Mouse (Mus musculus): ENCODE results near the gene Galk1.
"Not testable (repeated sequence)": the region's sequence is repeated elsewhere in the genome, so short reads cannot be mapped to it uniquely, and the experiment has no call there.

The Galk1 gene

DNA sequence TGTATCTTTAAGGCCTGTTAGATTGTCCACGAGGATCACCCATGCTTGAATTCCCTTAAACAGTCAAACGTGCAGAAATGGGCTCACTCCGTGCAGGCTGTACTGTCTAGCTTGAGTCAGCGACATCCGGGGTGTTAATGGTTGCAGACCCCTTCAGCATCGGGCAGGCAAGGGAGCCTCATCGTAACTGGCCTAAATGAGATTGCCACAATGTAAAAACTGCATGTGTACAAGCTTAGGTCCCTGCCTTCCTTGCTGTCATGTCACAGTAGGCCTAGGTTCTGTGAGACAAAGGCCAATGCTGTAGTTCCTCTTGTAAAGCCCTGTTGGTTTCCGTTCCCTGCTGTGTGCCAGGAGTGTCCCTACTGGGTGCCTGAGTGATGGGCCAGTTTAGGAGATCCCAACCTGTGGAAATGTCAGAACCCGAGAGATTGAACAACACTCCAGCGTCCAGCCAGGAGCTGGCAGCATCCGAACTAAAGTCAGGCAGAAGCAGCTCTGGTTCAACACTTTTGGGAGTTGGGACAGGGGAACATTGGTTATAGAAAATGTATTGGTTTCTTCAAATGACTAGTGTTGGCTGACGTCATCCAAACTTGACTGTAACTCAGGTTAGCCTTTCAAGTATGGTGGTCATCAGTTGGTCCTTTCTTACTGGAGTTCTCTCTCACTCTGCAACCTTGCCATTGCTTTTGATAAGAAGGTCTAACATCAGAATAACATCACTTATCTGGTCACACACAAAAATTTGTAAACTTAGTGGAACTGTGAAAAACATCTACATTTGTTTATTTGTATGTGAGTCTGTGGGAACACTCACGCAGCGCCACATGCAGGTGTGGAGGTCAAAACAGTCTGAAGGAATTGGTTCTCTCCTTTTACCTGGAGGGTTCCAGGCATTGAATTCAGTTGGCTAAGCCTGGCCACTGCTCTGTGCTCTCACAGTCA, 18.7 kb upstream of the Galk1 start:
- DNase-seq (ENCODE audit: low spot score in 2 of 2), result peak in 1 of 2 experiments; percentile 55

DNA sequence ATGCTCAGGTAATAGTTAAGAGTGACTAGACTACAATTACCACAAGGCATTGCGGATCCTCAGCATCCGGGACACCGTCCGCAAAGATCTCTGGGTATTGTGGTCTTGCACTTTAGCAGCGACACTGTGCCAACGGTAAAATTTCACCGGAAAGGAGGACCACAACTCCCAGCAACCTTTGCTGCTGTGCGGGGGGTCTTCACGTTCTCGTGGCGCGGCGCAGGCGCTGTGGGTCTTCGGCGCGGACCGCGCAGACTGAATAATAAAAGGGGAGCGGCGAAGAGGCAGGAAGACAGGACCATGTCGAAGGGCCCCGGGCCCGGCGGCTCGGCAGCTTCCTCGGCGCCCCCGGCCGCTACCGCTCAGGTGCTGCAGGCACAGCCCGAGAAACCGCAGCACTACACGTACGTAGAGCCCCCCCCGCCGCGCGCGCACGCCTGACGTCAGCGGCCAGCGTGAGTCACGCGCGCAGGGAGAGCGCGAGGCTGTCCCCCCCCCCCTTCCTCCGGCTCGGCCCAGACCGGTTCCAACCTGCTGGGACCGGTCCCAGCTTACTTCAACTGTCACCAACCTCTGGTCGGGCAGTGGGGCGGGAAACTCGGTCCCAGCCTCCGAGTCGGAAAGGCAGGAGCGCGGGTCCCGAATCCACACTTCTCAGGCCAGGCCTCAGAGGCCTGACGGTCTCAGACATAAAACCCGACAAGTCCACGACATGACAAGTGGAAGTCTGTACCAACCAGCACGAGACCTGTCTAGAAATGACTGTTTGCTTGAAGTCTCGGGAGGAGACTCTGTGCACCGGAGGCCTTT, 17.8 kb upstream of the Galk1 start, which contains the start of gene Unk:
Gene Unk, plus strand, starts transcription at position 235 of the 810 bp plus-strand sequence.
- DNase-seq (ENCODE audit: low spot score in 2 of 2), result peak; percentile 97

DNA sequence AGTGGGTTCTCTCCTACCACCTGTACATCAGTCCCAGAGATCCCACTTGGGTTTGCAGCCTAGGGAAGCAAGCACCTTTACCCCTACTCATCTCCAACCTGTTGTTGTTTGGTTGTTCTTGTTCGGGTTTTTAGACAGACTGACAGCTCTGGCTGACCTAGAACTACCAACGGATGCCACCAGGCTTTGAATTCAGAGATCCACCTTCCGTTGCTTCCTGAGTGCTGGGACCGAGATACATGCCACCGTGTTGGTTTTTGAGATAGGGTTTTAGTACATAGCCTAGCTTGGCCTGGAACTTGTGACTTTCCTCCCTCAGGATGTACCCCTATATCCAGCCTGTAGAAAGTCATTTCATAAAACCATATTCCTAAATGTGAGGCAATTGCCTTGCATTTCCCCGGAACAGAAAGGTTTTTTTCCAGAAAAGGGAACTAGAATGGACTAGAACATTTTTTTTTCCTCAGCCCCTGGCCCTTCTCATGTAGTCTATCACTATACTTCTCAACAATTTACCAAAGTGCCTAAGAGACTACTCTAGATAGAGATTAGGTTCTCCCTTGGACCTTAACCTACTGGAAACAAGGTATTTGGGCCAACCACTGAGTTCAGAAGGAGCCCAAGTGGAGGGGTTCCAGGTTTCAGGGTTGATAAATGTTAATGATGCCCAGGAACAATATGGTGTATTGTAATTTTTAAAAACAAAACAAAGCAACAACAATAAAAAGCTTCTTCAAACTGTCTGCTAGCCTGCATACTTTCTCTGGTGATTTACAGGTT, 16.8 kb upstream of the Galk1 start:
- no peak for DNase-seq (ENCODE audit: low spot score in 2 of 2)

DNA sequence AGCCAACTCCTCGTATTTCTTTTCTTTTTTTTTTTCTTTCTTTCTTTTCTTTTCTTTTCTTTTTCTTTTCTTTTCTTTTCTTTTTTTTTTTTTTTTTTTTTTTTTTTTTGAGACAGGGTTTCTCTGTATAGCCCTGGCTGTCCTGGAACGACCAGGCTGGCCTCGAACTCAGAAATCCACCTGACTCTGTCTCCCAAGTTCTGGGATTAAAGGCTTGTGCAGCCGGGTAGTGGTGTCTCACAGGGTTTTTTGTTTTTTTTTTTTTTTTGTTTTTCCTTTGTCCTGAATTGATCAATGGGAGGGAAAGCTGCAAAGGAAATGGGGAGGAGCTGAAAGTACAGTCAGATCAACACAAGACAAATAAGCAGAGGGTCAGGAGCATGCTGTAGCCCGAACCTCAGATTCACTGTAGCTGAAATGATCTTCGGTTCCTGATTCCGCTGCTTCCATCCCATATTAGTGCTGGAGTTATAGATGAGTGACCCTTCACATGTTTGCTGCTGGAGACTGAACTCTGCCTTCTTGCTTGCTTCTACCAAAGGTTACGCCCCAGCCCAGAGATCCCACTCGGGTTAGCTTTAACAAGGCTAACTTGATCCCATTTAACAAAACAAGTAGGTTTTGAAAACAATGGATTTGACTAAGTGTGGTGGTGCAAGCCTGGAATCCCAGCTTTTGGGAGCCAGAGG, 15.8 kb upstream of the Galk1 start:
- no peak for DNase-seq (ENCODE audit: low spot score in 2 of 2)

DNA sequence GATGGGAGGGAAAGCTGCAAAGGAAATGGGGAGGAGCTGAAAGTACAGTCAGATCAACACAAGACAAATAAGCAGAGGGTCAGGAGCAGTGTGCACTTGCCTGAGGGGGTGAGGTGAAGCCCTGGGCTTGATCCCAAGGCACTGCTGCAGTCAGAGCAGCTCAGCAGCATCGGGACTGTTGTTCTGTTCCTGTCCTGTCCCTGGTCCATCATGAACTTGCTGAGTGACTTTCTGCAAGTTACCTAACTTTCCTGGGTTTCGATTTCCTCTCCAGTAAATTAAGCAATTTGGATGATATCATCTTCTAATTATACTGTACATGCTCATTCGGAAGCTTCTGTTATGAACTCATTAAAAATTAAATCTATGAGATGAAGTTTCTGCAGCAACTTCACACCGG, 15.2 kb upstream of the Galk1 start, which contains the start of gene H3f3b:
Gene H3f3b, minus strand, starts transcription at position 207 of the 400 bp plus-strand sequence.
- DNase-seq (ENCODE audit: low spot score in 2 of 2), result no peak

DNA sequence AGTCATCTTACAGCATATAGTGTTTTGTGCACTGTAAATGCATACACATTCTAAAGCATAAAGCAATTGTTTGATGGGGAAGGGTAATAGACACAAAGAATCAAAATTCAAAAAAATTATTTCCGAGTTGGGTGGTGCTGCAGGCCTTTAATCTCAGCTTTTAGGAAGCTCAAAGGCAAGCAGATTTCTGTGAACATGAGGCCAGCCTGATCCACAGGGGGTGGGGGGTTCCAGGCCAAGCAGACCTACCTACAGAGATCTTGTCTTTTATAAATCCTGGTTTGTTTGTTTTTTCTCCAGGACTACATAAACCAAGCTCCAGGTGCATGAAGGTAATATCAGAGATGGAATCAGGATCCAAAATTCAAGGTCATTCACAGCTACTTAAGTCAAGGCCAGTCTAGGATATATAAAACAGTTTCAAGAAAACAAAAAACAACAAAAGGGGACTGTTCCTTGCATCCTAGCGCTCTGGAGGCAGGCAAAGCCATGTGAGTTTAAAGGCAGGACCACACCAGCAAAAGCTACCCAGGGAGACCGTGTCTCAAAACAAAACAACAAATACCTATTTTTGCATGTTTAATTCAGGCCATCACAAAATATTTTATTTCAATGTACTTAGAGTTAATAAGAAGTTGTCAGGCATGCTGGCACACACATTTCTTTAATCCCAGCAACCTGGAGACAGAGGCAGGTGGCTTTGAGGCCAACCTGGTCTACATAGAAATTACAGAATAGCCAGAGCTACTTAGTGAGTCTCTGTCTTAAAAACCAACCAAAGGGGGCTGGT, 12.7 kb upstream of the Galk1 start:
- DNase-seq (ENCODE audit: low spot score in 2 of 2), result no peak

DNA sequence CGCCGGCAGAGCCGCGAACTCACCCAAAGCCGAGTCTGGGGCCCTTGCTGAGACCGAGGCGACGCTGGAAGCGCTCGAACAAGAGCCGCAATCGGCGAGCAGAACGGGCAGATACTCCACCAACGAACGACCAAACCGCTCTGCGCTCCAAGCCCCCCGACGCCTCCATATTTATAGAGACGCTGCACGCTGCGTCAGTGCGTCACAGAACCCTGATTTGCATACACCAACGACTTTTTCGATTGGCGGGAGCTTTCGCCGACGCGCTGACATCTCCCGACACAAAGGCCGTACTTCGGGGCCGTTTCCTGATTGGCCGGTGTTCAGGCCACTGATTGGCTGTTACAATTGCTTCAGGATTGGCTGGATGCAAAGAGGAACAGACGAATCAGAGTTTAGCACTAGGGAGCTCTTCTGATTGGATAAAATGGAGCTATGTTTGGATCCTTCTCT, 11.9 kb upstream of the Galk1 start:
- DNase-seq (ENCODE audit: low spot score in 2 of 2), result peak; percentile 97

DNA sequence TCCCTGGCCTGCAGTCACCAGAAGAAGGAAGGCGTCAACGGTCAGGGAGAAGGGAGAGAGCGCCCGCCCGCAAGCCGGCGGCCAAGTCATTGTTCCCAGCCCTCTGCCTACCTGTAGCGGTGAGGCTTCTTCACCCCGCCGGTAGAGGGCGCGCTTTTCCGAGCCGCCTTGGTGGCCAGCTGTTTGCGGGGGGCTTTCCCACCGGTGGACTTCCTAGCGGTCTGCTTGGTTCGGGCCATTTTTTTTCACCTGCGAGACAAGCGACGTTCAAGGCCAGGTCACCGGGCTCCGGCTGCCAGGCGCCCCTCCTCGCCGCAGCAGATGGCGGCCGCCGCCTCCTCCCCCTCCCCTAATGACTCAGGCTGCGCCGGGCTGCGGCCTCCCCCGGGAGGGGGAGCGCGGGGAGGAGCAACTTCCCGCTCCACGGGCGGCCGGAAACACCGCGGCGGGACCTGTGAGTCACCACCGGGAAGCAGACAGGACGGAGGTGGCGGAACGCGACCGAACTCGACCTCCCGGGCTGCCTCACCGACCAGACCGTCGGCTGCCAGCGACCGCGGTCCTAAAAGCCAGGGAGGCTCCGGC, 11.3 kb upstream of the Galk1 start:
- DNase-seq (ENCODE audit: low spot score in 2 of 2), result peak; percentile 81 to 83

DNA sequence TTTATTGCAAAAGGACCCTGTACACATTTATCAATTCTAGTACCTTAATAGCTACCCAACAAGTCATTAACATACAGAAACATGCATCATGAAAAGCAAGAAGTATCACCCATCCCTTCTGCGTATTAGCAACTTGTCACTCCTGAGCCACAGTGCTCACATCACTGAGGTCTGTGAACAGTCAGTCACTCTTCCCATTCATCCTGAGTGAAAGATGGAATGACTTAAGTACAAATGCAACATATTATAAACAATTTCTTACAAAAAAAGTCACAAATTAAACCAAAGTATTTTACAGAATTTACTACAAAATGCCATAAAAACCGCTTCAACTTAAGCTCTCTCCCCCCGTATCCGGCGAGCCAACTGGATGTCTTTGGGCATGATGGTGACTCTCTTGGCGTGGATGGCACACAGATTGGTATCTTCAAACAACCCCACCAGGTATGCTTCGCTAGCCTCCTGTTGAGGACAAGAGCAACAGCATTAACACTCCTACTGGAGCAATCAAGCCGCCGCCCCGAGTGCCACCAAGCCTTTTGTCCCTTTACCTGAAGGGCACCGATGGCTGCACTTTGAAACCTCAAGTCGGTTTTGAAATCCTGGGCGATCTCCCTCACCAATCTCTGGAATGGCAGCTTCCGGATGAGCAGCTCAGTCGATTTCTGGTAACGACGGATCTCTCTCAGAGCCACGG, 10.7 kb upstream of the Galk1 start:
- DNase-seq (ENCODE audit: low spot score in 2 of 2), result not testable (repeated sequence)

DNA sequence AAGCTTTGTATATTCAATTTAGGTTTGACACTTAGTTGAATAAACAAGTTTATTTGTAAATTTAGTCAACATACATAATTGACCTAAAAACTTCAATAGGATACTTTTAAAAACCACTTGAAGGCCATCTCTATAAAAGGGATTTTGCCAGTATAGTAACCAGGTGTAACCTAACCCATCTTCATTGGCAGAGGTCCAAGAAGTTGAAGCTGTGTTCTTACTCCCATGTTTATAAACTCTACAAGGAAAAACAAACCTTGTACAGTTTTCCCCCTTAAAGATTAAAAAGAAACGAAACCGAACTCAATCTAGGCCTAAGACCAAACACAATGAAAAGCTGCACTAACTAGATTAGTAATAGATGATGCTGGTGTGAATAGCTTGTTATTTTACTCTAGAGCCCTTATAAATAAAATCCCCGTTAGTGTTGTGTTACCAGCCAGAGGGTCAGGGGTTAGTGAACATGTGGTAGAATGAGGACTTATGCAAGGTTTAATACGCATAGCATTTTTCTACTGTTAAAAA, 9.8 kb upstream of the Galk1 start:
- no peak for DNase-seq (ENCODE audit: low spot score in 2 of 2)

DNA sequence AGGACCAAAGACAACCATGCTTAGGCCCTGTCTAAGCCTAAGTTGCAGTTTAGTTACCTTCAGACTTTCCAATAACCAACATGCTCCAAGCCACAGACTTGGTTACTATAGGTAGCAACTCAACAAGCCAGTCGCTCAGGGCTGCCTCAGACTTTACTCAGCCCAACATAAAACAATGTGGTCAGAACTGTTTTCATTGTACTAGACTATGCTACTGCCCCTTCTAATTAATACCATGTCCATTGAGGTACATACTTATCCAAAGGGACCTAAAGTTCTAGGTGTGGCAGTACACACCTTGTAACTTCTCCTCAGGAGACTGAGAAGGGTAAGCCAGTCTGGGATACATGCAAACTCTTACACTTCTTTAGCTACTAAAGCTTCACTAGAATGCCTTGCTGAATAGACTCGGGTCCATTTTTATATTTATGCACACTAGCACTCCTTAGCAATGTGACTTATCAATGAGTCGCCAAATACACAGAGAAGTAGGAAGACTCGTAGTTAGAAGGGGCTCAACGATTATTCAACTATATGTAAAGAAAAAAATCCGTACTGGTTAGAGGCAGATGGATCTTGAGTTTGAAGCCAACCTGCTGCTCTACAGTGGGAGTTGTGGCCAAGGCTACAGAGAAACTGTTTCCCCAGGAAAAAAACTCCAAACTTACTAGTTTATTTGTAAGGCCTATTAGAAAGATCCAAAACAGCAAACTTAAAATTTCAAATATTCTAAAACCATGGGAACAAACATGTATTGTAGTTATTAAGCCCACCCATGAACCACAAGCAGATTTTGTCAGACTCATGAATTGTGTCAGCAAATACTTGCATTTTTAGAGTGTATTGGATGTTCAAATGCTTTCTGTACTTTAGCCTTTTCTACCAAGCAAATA, 9.1 kb upstream of the Galk1 start:
- peak in 1 of 2 experiments; percentile 27 for DNase-seq (ENCODE audit: low spot score in 2 of 2)

DNA sequence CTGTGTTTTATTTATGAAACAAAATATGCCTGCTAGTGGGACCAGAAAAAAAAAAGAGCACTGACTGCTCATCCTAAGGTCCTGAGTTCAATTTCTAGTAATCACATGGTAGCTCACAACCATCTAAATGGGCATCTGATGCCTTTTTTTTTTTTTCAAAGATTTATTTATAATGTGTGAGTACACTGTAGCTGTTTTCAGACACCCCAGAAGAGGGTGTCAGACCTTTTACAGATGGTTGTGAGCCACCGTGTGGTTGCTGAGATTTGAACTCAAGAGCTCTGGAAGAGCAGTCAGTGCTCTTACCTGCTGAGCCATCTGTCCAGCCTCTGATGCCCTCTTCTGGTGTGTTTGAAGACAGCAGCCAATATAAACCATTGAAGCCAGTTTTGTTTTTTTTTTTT, 8.0 kb upstream of the Galk1 start:
- peak; percentile 49 to 60 for DNase-seq (ENCODE audit: low spot score in 2 of 2)

DNA sequence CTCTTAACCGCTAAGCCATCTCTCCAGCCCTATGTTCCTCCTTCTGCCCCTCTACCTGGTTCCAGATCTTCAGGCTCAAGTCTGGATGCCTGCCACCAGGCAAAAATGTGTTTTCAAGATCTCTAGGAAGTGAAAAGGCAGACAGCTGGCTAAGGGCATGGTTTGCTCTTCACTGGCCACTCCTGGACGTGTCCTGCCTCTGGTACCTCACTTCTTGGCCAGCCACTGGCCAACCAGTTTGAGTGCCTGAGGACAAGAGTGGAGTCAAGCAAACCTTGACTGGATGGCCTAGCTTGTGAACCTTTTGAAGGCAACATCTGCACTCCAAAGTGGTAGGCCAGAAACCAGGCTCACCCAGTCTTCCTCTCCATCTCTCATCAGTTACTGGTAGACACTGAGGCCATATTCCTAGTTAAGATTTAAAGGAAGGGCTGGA, 7.5 kb upstream of the Galk1 start:
- peak; percentile 29 to 42 for DNase-seq (ENCODE audit: low spot score in 2 of 2)

DNA sequence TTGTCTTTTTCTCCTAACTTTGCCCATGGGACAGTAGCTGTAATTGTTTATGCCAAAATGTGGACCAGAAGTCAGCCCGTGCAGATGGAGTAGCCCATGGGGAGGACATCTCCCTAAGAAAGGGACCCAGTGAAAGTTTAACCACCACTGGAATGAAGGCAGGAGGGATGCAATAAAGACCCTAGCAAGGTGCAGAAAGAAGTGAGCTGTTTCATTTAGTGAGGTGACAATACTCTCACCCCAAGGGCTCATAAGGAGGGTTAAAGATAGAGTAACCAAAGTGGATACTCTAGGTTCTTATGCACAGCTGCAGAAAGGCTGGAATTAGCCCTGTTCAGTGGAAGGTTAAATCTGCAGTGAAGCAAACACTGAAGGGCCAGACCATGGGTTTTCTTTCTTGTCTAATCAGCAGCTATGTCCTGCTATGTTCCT, 6.9 kb upstream of the Galk1 start:
- DNase-seq (ENCODE audit: low spot score in 2 of 2), result no peak

DNA sequence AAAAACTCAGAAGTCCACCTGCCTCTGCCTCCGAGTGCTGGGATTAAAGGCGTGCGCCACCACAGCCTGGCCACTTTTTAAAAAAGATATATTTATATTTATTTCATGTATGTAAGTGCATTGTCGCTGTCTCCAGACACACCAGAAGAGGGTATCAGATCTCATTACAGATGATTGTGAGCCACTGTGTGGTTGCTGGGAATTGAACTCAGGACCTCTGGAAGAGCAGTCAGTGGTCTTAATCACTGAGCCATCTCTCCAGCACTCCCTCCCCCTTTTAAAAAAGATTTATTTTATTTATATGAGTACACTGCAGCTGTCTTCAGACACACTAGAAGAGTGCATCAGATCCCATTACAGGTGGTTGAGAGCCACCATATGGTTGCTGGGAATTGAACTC, 6.3 kb upstream of the Galk1 start:
- DNase-seq (ENCODE audit: low spot score in 2 of 2), result not testable (repeated sequence)

DNA sequence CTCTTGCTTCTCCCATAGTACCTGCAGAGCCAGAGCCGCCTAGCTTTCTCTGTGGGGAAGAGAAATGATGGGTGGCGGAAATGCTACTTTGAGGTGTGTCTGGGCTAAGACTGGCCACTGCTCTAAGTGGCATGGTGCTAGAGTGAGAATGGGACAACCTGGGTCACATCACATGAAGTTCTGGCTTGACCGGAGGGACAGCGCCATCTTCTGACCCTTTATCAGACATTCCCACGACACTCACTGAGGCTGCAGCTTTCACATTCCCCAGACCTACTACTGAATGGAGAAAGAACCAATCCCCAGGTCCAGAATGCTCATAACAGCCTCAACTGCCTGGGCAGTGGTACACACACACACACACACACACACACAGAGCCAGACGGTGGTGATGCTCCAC, 5.6 kb upstream of the Galk1 start:
- DNase-seq (ENCODE audit: low spot score in 2 of 2), result peak; percentile 34 to 44

DNA sequence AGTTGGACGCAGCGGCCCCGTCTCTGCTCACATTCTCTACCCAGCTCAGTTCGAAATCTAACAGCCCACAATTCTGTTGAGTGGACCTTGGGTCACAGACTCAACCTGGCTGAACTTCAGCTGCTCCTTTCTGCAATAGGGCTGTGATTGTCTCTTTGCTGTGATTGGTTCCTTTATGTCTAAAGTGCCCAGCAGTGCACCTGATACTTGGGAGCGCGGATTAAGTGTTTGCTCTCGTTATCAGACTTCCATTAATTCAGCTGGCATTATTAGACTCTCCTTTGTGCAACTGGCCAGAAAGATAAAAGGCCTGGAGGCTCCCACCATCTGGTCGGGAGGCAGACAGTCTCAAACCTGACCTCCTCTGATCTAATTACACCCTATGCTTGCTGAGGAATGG, 2.3 kb upstream of the Galk1 start:
- DNase-seq (ENCODE audit: low spot score in 2 of 2), result no peak

Measured in natural killer cell, adult 2 months (primary cell).